ENCODE assay signal across 12 mouse cellular contexts in genomic region chr10:121591106-121591505, GRCm38 (mm10). TPM values are rescaled to one million over a fixed set of nuclear protein-coding genes. Genes with fewer than 3 reads are reported as not detected.
DNase-seq lines count a peak whose midpoint lies in the region; ATAC-seq lines count a peak whose summit lies in the region.
"Had no signal": no experiment of that assay in that cellular context is flagged by ENCODE, and none has a peak within 500 bp of the region (broad histone marks: within the 10 kb centered on the region; RNA-seq: fewer than 3 reads in every experiment).

No protein-coding gene starts in this region.

- DNase-seq in cerebellum, postnatal 10 days, result peak; percentile 30 to 34
- DNase-seq in cerebellum, postnatal 25 days, result no peak
- peak; percentile 62 for DNase-seq in layer of hippocampus, adult 11-12 months (ENCODE audit: low spot score)
- DNase-seq in layer of hippocampus, postnatal 36 days, result no peak
- DNase-seq in lung, postnatal 25 days (ENCODE audit: low spot score), result no peak
- DNase-seq in retina, embryonic 14.5 days (ENCODE audit: low spot score), result no peak
- DNase-seq: lung, adult 2 months; thymus, adult 2 months had no signal

- peaks cover 8% of the 10 kb centered on the region; the same call in 1 of the 2 replicates for H3K4me1 ChIP-seq in kidney, embryonic 15.5 days
- H3K4me1 ChIP-seq: embryonic facial prominence, embryonic 15.5 days had no signal

- peak overlapping the region; percentile 77 for H3K27ac ChIP-seq in kidney, embryonic 15.5 days
- H3K27ac ChIP-seq: embryonic facial prominence, embryonic 15.5 days; hindbrain, embryonic 15.5 days had no signal

- ATAC-seq in kidney, embryonic 15.5 days (replicated peaks; ENCODE audit: low FRiP score), result peak; percentile 21; the same call in 1 of the 2 replicates
- peak; percentile 61 for ATAC-seq in megakaryocyte progenitor cell, adult 5-6 weeks (replicated peaks; ENCODE audit: poor library complexity)

- no peak overlapping the region for H3K9ac ChIP-seq in kidney, embryonic 15.5 days
- H3K9ac ChIP-seq: embryonic facial prominence, embryonic 15.5 days; hindbrain, embryonic 15.5 days had no signal

- WGBS in kidney, embryonic 15.5 days, result 59% methylated on average over 14 of the region's 14 CpGs

- H3K9me3 ChIP-seq in kidney, embryonic 15.5 days (replicated peaks), result no peaks in the 10 kb centered on the region
- H3K9me3 ChIP-seq: embryonic facial prominence, embryonic 15.5 days; hindbrain, embryonic 15.5 days had no signal

- peaks cover 68% of the 10 kb centered on the region for H3K36me3 ChIP-seq in kidney, embryonic 15.5 days

- H3K4me2 ChIP-seq in kidney, embryonic 15.5 days, result no peak overlapping the region
- H3K4me2 ChIP-seq: embryonic facial prominence, embryonic 15.5 days; hindbrain, embryonic 15.5 days had no signal

- no peak overlapping the region for H3K4me3 ChIP-seq in kidney, embryonic 15.5 days (replicated peaks)
- H3K4me3 ChIP-seq: embryonic facial prominence, embryonic 15.5 days; hindbrain, embryonic 15.5 days had no signal

- H3K27me3 ChIP-seq in kidney, embryonic 15.5 days, result no peaks in the 10 kb centered on the region
- H3K27me3 ChIP-seq: embryonic facial prominence, embryonic 15.5 days; hindbrain, embryonic 15.5 days had no signal

RNA-seq across cellular contexts. Expression of gene Tbk1, which starts 4.5 kb away (rescaled TPM):
- 10 to 100 TPM; 51.9 to 53.7 TPM for total RNA-seq in layer of hippocampus, postnatal 36 days (2021)
- 31.2 and 31.8 TPM in 2 replicates for polyA plus RNA-seq in kidney, embryonic 15.5 days (2015; fragmentation: Nextera tagmentation; extraction: Ambion mirVana)
- 36.9 and 39.3 TPM in 2 replicates for total RNA-seq in megakaryocyte progenitor cell, adult 5-6 weeks (2015)
- 71.9 and 78.3 TPM in 2 replicates for total RNA-seq in megakaryocyte progenitor cell, adult 5-6 weeks (2017)

RNA-seq across cellular contexts. Expression of gene Xpot, which starts 35.0 kb away (rescaled TPM):
- 10 to 100 TPM; 65.7 to 73.6 TPM for total RNA-seq in layer of hippocampus, postnatal 36 days (2021)
- 50.8 and 55.9 TPM in 2 replicates for polyA plus RNA-seq in kidney, embryonic 15.5 days (2015; fragmentation: Nextera tagmentation; extraction: Ambion mirVana)
- 88.9 and 102 TPM in 2 replicates for total RNA-seq in megakaryocyte progenitor cell, adult 5-6 weeks (2015)
- total RNA-seq in megakaryocyte progenitor cell, adult 5-6 weeks (2017), result 93.7 and 151 TPM in 2 replicates

RNA-seq across cellular contexts. Expression of gene D930020B18Rik, which starts 50.3 kb away (rescaled TPM):
- total RNA-seq in layer of hippocampus, postnatal 36 days (2021), result under 1 TPM; 0.32 to 0.48 TPM
- polyA plus RNA-seq in kidney, embryonic 15.5 days (2015; fragmentation: Nextera tagmentation; extraction: Ambion mirVana), result 0.19 and 0.42 TPM in 2 replicates
- total RNA-seq in megakaryocyte progenitor cell, adult 5-6 weeks (2015), result not detected in 2 replicates
- total RNA-seq in megakaryocyte progenitor cell, adult 5-6 weeks (2017), result not detected in 2 replicates

Comparison
In these comparisons a context has a peak if more than half of its experiments do, and no peak if none do; other contexts are left out.
1. DNase-seq: peak in cerebellum, postnatal 10 days (2 of 2) and layer of hippocampus, adult 11-12 months (single experiment); none in cerebellum, postnatal 25 days (0 of 2), layer of hippocampus, postnatal 36 days (0 of 2), lung, postnatal 25 days (single experiment) and retina, embryonic 14.5 days (single experiment).